Mouse (Mus musculus): Measurements from ENCODE around the gene Mipep.

DNA sequence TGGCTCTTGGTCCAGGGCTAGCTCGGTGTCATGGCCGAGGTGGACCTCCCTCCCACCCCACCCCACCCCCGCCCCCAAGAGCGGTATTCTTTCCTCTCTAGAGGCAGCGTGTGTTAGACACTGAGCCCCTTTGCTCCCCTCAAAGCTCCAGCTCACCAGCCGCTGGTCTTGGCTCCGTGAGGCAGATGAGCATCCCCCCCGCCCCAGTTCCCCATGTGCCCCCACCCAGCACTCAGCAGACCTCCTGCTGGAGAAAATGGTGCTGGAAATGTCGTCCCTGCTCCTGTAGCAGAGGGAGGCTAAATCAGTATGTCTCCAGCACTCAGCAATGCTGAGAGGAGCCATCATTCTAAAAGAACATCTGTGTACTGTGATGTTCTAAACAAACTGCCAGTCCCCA is 40.7 kb upstream of the Mipep start:
- TF ChIP-seq CTCF (conservative IDR thresholded peaks at IDR 0.05; ENCODE audit: insufficient read depth, insufficient read length, low read depth, low read length) (no peak), POLR2A (IDR thresholded peaks at IDR 0.05; ENCODE audit: low read depth, low read length) (no peak)

Measured in kidney, adult 2 months (tissue).